Mouse (Mus musculus): ENCODE measurements around the gene Pak6. TPM values are rescaled to one million over a fixed set of nuclear protein-coding genes. Genes with fewer than 3 reads are reported as not detected.

Pak6 gene
- 0.85 TPM for polyA plus RNA-seq (2014; fragmentation: Illumina TruSeq; extraction: RNeasy Lipid Tissue Mini Kit (QIAGEN cat#74804); ENCODE audit: insufficient read depth, low read depth, low replicate concordance)

DNA sequence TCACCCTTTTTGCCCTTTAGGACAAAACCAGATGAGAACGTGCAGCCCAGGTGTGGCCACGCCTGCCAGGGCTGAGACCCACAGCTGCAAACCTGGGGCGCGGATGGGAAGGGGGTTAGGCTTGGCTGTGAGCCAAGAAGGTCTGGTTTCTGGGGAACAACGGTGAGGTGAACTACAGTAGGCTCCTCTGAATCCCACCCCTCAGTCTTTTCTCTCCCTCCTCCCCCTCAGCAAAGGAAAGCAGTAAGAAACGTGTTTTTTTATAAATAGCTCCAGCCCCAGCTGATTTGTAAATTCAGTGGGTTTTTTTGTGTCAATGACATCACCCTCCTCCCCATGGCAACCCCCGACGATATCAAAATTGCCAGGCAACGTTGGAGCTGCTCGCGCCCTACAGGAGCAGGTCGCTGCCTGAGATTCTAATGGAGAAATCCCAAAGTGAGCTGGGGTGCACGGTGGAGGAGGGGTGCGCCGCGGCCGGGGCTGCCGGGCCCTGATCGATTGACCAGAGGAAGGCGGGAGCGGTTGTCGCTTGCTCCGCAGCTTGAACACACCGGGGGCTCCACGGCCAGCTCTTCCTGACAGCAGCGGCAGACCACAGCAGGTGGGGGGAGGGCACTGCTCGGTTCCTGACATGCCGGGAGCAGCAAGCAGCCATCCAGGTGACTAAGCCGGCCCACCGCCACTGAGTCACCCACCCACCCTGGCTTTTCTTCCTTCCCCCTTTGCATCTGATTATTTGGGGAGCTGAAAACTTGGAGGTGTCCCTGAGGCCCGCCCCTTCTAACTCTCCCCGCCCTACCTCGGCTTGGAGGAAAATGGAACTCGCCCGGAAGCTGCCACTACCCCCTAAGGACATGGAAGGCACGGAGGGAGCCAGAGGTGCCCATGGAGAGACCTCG, at the start of gene Pak6:
TSS of gene Pak6 (plus strand) at position 402 of the 902 bp plus-strand sequence.

DNA sequence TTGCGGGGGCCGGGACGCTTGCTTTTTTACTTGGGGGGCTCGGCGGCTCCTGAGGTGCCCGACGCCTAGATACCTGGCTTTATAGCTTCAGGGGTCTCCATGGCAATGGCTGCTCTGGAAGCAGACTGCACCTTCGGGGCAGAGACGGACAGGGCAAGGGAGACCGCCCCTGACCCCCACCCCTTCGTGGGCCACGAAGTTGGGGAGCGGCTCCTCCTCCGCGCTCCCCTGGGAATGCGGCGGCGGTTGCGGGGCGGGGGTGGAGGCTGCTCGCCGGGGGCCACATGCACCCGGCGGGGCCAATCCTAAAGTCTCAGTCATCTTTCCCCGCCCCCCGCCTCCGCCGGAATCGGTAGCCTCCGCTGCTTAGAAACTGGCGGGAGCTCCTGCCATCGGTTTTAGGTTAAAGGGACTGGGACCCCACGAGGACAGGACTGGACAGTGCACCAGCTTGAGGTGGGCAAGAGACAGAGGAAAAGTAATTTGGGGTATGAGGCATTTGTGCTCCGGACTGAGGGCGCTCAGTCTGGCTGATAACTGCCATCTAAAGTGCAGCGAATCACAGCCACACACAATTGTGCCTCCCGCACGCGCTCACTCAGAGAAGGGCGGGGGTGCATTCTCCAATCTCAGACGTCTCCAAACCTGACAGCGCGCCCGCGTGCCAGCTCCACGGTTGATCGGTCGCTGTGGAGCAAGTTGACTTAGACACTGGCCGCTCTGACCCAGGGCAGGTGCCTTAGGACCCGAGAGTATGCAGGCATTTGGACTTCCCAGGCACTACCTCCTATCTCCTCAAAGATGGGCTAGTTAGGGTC, 41.0 kb downstream of the Pak6 start, which contains the start of gene Ankrd63:
TSS of gene Ankrd63 (minus strand) at position 51 of the 818 bp plus-strand sequence.

DNA sequence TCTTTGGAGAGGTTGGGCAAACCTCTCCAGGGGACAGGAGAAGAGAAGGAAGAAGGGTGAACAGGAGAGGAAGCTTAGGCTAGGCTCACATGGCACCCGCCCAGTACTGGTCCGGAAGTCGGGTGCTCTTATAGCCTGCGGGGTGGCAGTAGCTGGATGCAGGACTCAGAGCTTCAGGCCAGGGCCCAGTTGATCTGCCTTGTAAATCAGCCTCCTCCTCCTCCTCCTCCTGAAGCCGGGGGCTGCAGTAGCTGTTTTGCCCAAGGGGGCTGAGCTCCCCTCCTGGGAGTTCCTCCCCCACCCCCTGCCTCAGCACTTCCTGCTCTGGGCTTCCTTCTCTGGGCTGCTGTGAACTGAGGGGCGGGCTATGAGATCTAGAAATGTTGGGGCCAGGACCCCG, 65.2 kb downstream of the Pak6 start, which contains the start of gene Plcb2:
TSS of gene Plcb2 (minus strand) at position 102 of the 400 bp plus-strand sequence.

DNA sequence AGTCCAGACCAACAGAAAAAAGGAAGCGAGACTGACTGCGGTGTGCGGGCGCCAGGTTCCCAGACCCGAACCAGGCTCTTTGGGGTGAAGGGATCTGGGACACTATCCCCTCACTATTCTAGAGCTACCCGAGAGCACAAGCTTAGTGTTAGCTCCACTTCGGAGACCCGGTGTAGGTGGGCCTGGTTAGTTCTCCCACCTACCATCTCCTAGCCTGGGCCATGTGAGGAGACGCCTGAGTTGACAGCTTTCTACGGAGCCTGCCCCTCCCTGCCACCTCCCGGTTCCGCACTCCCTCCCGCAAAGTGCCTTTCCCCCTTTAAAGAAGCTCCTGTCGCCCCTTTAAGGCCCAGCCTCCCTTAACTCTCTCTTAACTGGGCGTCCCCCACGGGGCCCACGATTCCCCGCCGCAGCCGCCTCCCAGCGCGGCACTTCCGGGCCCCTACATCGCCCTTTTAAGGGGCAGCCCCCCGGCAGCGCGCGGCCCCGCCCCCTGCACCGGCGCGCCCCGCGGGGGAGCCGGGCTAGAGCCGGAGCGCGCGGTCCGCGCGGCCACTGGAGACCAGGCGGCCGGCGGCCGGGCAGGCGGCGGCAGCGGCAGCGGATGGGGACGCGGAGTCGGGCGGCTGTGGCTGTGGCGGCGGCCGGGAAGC, 82.3 kb downstream of the Pak6 start, which contains the start of gene Inafm2:
TSS of gene Inafm2 (plus strand) at position 527 of the 653 bp plus-strand sequence.

Other genes starting within 250 kb of the Pak6 start
- 282 TPM for gene Srp14, start 183.6 kb upstream of the Pak6 start, polyA plus RNA-seq (2014; fragmentation: Illumina TruSeq; extraction: RNeasy Lipid Tissue Mini Kit (QIAGEN cat#74804); ENCODE audit: insufficient read depth, low read depth, low replicate concordance)
- gene Bmf, start 113.6 kb upstream of the Pak6 start, polyA plus RNA-seq (2014; fragmentation: Illumina TruSeq; extraction: RNeasy Lipid Tissue Mini Kit (QIAGEN cat#74804); ENCODE audit: insufficient read depth, low read depth, low replicate concordance) = 9.9 TPM
- gene Bub1b, start 65.1 kb upstream of the Pak6 start, polyA plus RNA-seq (2014; fragmentation: Illumina TruSeq; extraction: RNeasy Lipid Tissue Mini Kit (QIAGEN cat#74804); ENCODE audit: insufficient read depth, low read depth, low replicate concordance) = 2.0 TPM
- gene Ankrd63, start 40.7 kb downstream of the Pak6 start, polyA plus RNA-seq (2014; fragmentation: Illumina TruSeq; extraction: RNeasy Lipid Tissue Mini Kit (QIAGEN cat#74804); ENCODE audit: insufficient read depth, low read depth, low replicate concordance) = 4.3 TPM
- gene Plcb2, start 65.1 kb downstream of the Pak6 start, polyA plus RNA-seq (2014; fragmentation: Illumina TruSeq; extraction: RNeasy Lipid Tissue Mini Kit (QIAGEN cat#74804); ENCODE audit: insufficient read depth, low read depth, low replicate concordance) = 8.0 TPM
- 25.4 TPM for gene Inafm2, start 82.5 kb downstream of the Pak6 start, polyA plus RNA-seq (2014; fragmentation: Illumina TruSeq; extraction: RNeasy Lipid Tissue Mini Kit (QIAGEN cat#74804); ENCODE audit: insufficient read depth, low read depth, low replicate concordance)
- gene Ccdc9b, start 99.4 kb downstream of the Pak6 start, polyA plus RNA-seq (2014; fragmentation: Illumina TruSeq; extraction: RNeasy Lipid Tissue Mini Kit (QIAGEN cat#74804); ENCODE audit: insufficient read depth, low read depth, low replicate concordance) = 13.2 TPM
- 6.8 TPM for gene Phgr1, start 109.5 kb downstream of the Pak6 start, polyA plus RNA-seq (2014; fragmentation: Illumina TruSeq; extraction: RNeasy Lipid Tissue Mini Kit (QIAGEN cat#74804); ENCODE audit: insufficient read depth, low read depth, low replicate concordance)
- gene Disp2, start 116.4 kb downstream of the Pak6 start, polyA plus RNA-seq (2014; fragmentation: Illumina TruSeq; extraction: RNeasy Lipid Tissue Mini Kit (QIAGEN cat#74804); ENCODE audit: insufficient read depth, low read depth, low replicate concordance) = 5.2 TPM
- 1.7 TPM for gene Knstrn, start 150.7 kb downstream of the Pak6 start, polyA plus RNA-seq (2014; fragmentation: Illumina TruSeq; extraction: RNeasy Lipid Tissue Mini Kit (QIAGEN cat#74804); ENCODE audit: insufficient read depth, low read depth, low replicate concordance)
- gene Ivd, start 198.7 kb downstream of the Pak6 start, polyA plus RNA-seq (2014; fragmentation: Illumina TruSeq; extraction: RNeasy Lipid Tissue Mini Kit (QIAGEN cat#74804); ENCODE audit: insufficient read depth, low read depth, low replicate concordance) = 57.5 TPM
- 8.7 TPM for gene Bahd1, start 237.1 kb downstream of the Pak6 start, polyA plus RNA-seq (2014; fragmentation: Illumina TruSeq; extraction: RNeasy Lipid Tissue Mini Kit (QIAGEN cat#74804); ENCODE audit: insufficient read depth, low read depth, low replicate concordance)